Mouse (Mus musculus) myocyte (in vitro differentiated cells): ENCODE measurements around the gene Hcfc1.

Experiments used
- CEBPB ChIP-seq: IDR thresholded peaks from 2 replicates; pipeline ENCODE4 v1.6.1; 2011; ENCODE audit warnings: mild to moderate bottlenecking, moderate library complexity; ENCODE audit not compliant: poor library complexity, insufficient read depth, severe bottlenecking
- E2F4 ChIP-seq: IDR thresholded peaks from one replicate; pipeline ENCODE4 v1.6.1; 2011; ENCODE audit warnings: mild to moderate bottlenecking, control low read depth, moderate library complexity; ENCODE audit not compliant: insufficient read depth
- MAX ChIP-seq: IDR thresholded peaks from one replicate; pipeline ENCODE4 v1.6.1; 2011; ENCODE audit warnings: low read depth, mild to moderate bottlenecking, control low read depth
- MYOD1 ChIP-seq, 3 experiments: IDR thresholded peaks; one replicate each; pipeline ENCODE4 v1.6.1; 2011; ENCODE audit warnings: control low read depth in 2 of 3, low read depth in 2 of 3, mild to moderate bottlenecking in 2 of 3, moderate library complexity in 1 of 3; ENCODE audit not compliant: insufficient read length in 2 of 3, control insufficient read depth in 1 of 3
- MYOG ChIP-seq, 3 experiments: IDR thresholded peaks; one replicate each; pipeline ENCODE4 v1.6.1; 2011; ENCODE audit warnings: control low read depth in 2 of 3, low read depth in 2 of 3, mild to moderate bottlenecking in 2 of 3; ENCODE audit not compliant: insufficient read length in 2 of 3, control insufficient read depth in 1 of 3, insufficient read depth in 1 of 3
- POLR2A ChIP-seq: IDR thresholded peaks from one replicate; pipeline ENCODE4 v1.6.1; 2011; ENCODE audit warnings: low read depth, mild to moderate bottlenecking, control low read depth, moderate library complexity; ENCODE audit not compliant: insufficient read length
- POLR2AphosphoS2 ChIP-seq: IDR thresholded peaks from one replicate; pipeline ENCODE4 v1.6.1; 2011; ENCODE audit warnings: low read depth, control low read depth; ENCODE audit not compliant: insufficient read length
- TCF12 ChIP-seq: IDR thresholded peaks from one replicate; pipeline ENCODE4 v1.6.1; 2011; ENCODE audit warnings: mild to moderate bottlenecking, control low read depth; ENCODE audit not compliant: poor library complexity, insufficient read depth, severe bottlenecking
- TCF3 ChIP-seq: IDR thresholded peaks from one replicate; pipeline ENCODE4 v1.6.1; 2011; ENCODE audit warnings: low read depth, control low read depth; ENCODE audit not compliant: insufficient read length
- USF1 ChIP-seq: IDR thresholded peaks from one replicate; pipeline ENCODE4 v1.6.1; 2011; ENCODE audit warnings: low read depth, mild to moderate bottlenecking, control low read depth, moderate library complexity

DNA sequence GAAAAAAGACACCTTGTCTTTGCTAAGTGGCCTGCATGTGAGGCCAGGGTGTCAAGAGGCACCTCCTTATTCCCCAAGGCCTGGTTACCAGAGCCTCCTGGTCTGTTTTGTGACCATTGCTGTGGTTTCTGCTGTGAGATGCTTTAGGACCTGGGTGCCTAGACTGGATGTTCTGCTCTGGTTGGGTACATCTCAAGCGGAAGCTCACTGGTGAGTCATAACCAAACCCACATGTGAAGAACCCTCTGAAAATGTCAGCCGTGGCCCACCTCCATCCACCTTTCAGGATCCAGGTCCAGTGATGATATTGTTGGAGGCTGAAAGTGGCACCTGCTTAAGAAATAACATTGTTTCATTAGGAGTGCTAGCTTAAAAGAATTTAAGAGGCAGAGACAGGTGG lies 10.1 kb upstream of the Hcfc1 start:
- no peak for TF ChIP-seq POLR2A
- TF ChIP-seq CEBPB: no peak
- no peak for TF ChIP-seq USF1
- TF ChIP-seq MYOD1 (IDR thresholded peaks at IDR 0.05; ENCODE audit: control insufficient read depth in 1 of 3, insufficient read length in 2 of 3, low read depth in 2 of 3): no peak
- TF ChIP-seq E2F4: no peak
- TF ChIP-seq MAX: no peak
- TF ChIP-seq POLR2AphosphoS2: no peak
- TF ChIP-seq TCF12: no peak
- TF ChIP-seq MYOG (IDR thresholded peaks at IDR 0.05; ENCODE audit: control insufficient read depth in 1 of 3, insufficient read depth in 1 of 3, insufficient read length in 2 of 3, low read depth in 2 of 3): no peak
- TF ChIP-seq TCF3: no peak
